Mouse (Mus musculus) myocyte (in vitro differentiated cells): Measurements from ENCODE around the gene Sap18.

ENCODE experiments used
- E2F4 ChIP-seq: IDR thresholded peaks from one replicate; pipeline ENCODE4 v1.6.1; 2011; ENCODE audit warnings: mild to moderate bottlenecking, control low read depth, moderate library complexity; ENCODE audit not compliant: insufficient read depth
- MAX ChIP-seq: IDR thresholded peaks from one replicate; pipeline ENCODE4 v1.6.1; 2011; ENCODE audit warnings: low read depth, mild to moderate bottlenecking, control low read depth
- MYOD1 ChIP-seq, 3 experiments: IDR thresholded peaks; one replicate each; pipeline ENCODE4 v1.6.1; 2011; ENCODE audit warnings: control low read depth in 2 of 3, low read depth in 2 of 3, mild to moderate bottlenecking in 2 of 3, moderate library complexity in 1 of 3; ENCODE audit not compliant: insufficient read length in 2 of 3, control insufficient read depth in 1 of 3
- POLR2A ChIP-seq: IDR thresholded peaks from one replicate; pipeline ENCODE4 v1.6.1; 2011; ENCODE audit warnings: low read depth, mild to moderate bottlenecking, control low read depth, moderate library complexity; ENCODE audit not compliant: insufficient read length
- POLR2AphosphoS2 ChIP-seq: IDR thresholded peaks from one replicate; pipeline ENCODE4 v1.6.1; 2011; ENCODE audit warnings: low read depth, control low read depth; ENCODE audit not compliant: insufficient read length
- REST ChIP-seq: IDR thresholded peaks from one replicate; pipeline ENCODE4 v1.6.1; 2011; ENCODE audit warnings: mild to moderate bottlenecking, control low read depth, moderate library complexity; ENCODE audit not compliant: insufficient read depth, insufficient read length
- SRF ChIP-seq: IDR thresholded peaks from one replicate; pipeline ENCODE4 v1.6.1; 2011; ENCODE audit warnings: low read depth; ENCODE audit not compliant: control insufficient read depth, insufficient read length
- TCF12 ChIP-seq: IDR thresholded peaks from one replicate; pipeline ENCODE4 v1.6.1; 2011; ENCODE audit warnings: mild to moderate bottlenecking, control low read depth; ENCODE audit not compliant: poor library complexity, insufficient read depth, severe bottlenecking
- USF1 ChIP-seq: IDR thresholded peaks from one replicate; pipeline ENCODE4 v1.6.1; 2011; ENCODE audit warnings: low read depth, mild to moderate bottlenecking, control low read depth, moderate library complexity

DNA sequence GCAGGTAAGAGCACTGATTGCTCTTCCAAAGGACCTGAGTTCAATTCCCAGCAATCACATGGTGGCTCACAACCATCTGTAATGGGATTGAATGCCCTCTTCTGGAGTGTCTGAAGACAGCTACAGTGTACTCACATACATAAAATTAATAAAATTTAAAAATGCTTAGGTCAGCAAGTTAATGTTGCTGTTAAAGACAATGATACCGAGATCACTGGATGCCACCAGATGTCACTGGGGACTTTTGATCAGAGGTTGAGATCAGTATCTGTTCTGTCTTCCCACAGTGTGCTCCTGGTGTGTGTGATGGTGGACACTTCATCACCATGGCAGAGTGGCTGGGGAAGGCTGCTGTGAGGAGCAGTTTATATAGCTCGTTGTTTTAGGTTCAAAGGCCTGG, 8.7 kb upstream of the Sap18 start:
- TF ChIP-seq E2F4, result no peak
- TF ChIP-seq POLR2A, result no peak
- TF ChIP-seq POLR2AphosphoS2, result no peak
- no peak for TF ChIP-seq MYOD1 (IDR thresholded peaks at IDR 0.05; ENCODE audit: control insufficient read depth in 1 of 3, insufficient read length in 2 of 3, low read depth in 2 of 3)
- TF ChIP-seq SRF, result no peak
- TF ChIP-seq REST, result no peak
- no peak for TF ChIP-seq USF1
- no peak for TF ChIP-seq MAX
- TF ChIP-seq TCF12, result no peak
